Mouse (Mus musculus): ENCODE data around the gene Wnt3a. TPM values are rescaled to one million over a fixed set of nuclear protein-coding genes. Genes with fewer than 3 reads are reported as not detected.
A peak's percentile ranks its signal among the peaks of the same experiment; 100 is the strongest.

Wnt3a gene
- total and polyA plus RNA-seq, 2 experiments from 2014 or later = 0.31 to 0.68 TPM

GRCm38 (mm10) chr11:59316517-59316916 lies 26.0 kb upstream of the Wnt3a start:
- Histone ChIP-seq H3K9ac (replicated peaks; ENCODE audit: low read length) (no peak overlapping the region), H3K27ac (no peak overlapping the region), H3K4me3 (ENCODE audit: low read length) (no peak overlapping the region), H3K9me3 (ENCODE audit: low read length) (no peaks in the 10 kb centered on the region), H3K27me3 (ENCODE audit: insufficient read depth, low read length) (no peaks in the 10 kb centered on the region), H3K4me2 (ENCODE audit: low read depth, low read length) (no peak overlapping the region), H3K36me3 (ENCODE audit: insufficient read depth, low read length) (no peaks in the 10 kb centered on the region), H3K4me1 (ENCODE audit: insufficient read depth, low read length) (peaks cover 15% of the 10 kb centered on the region; the same call in 1 of the 2 replicates)
- no peak for DNase-seq (ENCODE audit: low spot score)
- TF ChIP-seq CTCF (IDR thresholded peaks at IDR 0.05; ENCODE audit: low read depth) = no peak
- ATAC-seq = no peak
- 62% methylated on average over 6 of the region's 6 CpGs for WGBS

GRCm38 (mm10) chr11:59313944-59314343 lies 23.4 kb upstream of the Wnt3a start:
- H3K4me2 ChIP-seq (ENCODE audit: low read depth, low read length) = 0 out of 2 replicates have a peak overlapping the region, but pooled peaks have one; percentile 3
- no peak for ATAC-seq
- TF ChIP-seq CTCF (IDR thresholded peaks at IDR 0.05; ENCODE audit: low read depth) = no peak
- H3K4me3 ChIP-seq (ENCODE audit: low read length) = no peak overlapping the region
- DNase-seq (ENCODE audit: low spot score) = peak; percentile 52
- no peaks in the 10 kb centered on the region for H3K27me3 ChIP-seq (ENCODE audit: insufficient read depth, low read length)
- H3K9ac ChIP-seq (replicated peaks; ENCODE audit: low read length) = no peak overlapping the region
- H3K36me3 ChIP-seq (ENCODE audit: insufficient read depth, low read length) = no peaks in the 10 kb centered on the region
- no peaks in the 10 kb centered on the region for H3K9me3 ChIP-seq (ENCODE audit: low read length)
- WGBS = 30% methylated on average over 11 of the region's 11 CpGs
- no peak overlapping the region for H3K27ac ChIP-seq
- H3K4me1 ChIP-seq (ENCODE audit: insufficient read depth, low read length) = peaks cover 15% of the 10 kb centered on the region; the same call in 1 of the 2 replicates

GRCm38 (mm10) chr11:59313029-59313811 lies 22.7 kb upstream of the Wnt3a start:
- no peak for ATAC-seq
- no peak overlapping the region for H3K27ac ChIP-seq
- no peaks in the 10 kb centered on the region for H3K36me3 ChIP-seq (ENCODE audit: insufficient read depth, low read length)
- H3K9ac ChIP-seq (replicated peaks; ENCODE audit: low read length) = no peak overlapping the region
- 54% methylated on average over 17 of the region's 17 CpGs for WGBS
- TF ChIP-seq CTCF (IDR thresholded peaks at IDR 0.05; ENCODE audit: low read depth) = no peak
- no peak overlapping the region for H3K4me3 ChIP-seq (ENCODE audit: low read length)
- H3K9me3 ChIP-seq (ENCODE audit: low read length) = no peaks in the 10 kb centered on the region
- 0 out of 2 replicates have a peak overlapping the region, but pooled peaks have one; percentile 3 for H3K4me2 ChIP-seq (ENCODE audit: low read depth, low read length)
- DNase-seq (ENCODE audit: low spot score) = no peak
- H3K4me1 ChIP-seq (ENCODE audit: insufficient read depth, low read length) = peaks cover 15% of the 10 kb centered on the region; the same call in 1 of the 2 replicates
- peaks cover 2% of the 10 kb centered on the region; the same call in 1 of the 2 replicates for H3K27me3 ChIP-seq (ENCODE audit: insufficient read depth, low read length)

GRCm38 (mm10) chr11:59312501-59312900 lies 21.9 kb upstream of the Wnt3a start:
- DNase-seq (ENCODE audit: low spot score) (no peak), ATAC-seq (no peak)
- Histone ChIP-seq H3K9me3 (ENCODE audit: low read length) (no peaks in the 10 kb centered on the region), H3K27ac (no peak overlapping the region), H3K36me3 (ENCODE audit: insufficient read depth, low read length) (no peaks in the 10 kb centered on the region), H3K4me2 (ENCODE audit: low read depth, low read length) (no peak overlapping the region), H3K4me3 (ENCODE audit: low read length) (no peak overlapping the region), H3K27me3 (ENCODE audit: insufficient read depth, low read length) (peaks cover 5% of the 10 kb centered on the region; the same call in 1 of the 2 replicates), H3K9ac (replicated peaks; ENCODE audit: low read length) (no peak overlapping the region), H3K4me1 (ENCODE audit: insufficient read depth, low read length) (peaks cover 15% of the 10 kb centered on the region)
- 29% methylated on average over 8 of the region's 8 CpGs for WGBS
- no peak for TF ChIP-seq CTCF (IDR thresholded peaks at IDR 0.05; ENCODE audit: low read depth)

- peaks cover 15% of the 10 kb centered on the region for H3K4me1 ChIP-seq (ENCODE audit: insufficient read depth, low read length)
Measured at GRCm38 (mm10) chr11:59312060-59312459, 21.5 kb upstream of the Wnt3a start.

GRCm38 (mm10) chr11:59309976-59310375 lies 19.4 kb upstream of the Wnt3a start:
- Histone ChIP-seq H3K27me3 (ENCODE audit: insufficient read depth, low read length) (peaks cover 12% of the 10 kb centered on the region; the same call in 1 of the 2 replicates), H3K4me3 (ENCODE audit: low read length) (no peak overlapping the region), H3K36me3 (ENCODE audit: insufficient read depth, low read length) (no peaks in the 10 kb centered on the region), H3K27ac (no peak overlapping the region), H3K9ac (replicated peaks; ENCODE audit: low read length) (no peak overlapping the region), H3K4me1 (ENCODE audit: insufficient read depth, low read length) (peaks cover 19% of the 10 kb centered on the region), H3K4me2 (ENCODE audit: low read depth, low read length) (no peak overlapping the region), H3K9me3 (ENCODE audit: low read length) (no peaks in the 10 kb centered on the region)
- TF ChIP-seq CTCF (IDR thresholded peaks at IDR 0.05; ENCODE audit: low read depth) = no peak
- DNase-seq (ENCODE audit: low spot score) = peak; percentile 37
- 28% methylated on average over 8 of the region's 8 CpGs for WGBS
- ATAC-seq = no peak

More at GRCm38 (mm10) chr11:59312060-59312459, 21.5 kb upstream of the Wnt3a start:
- Histone ChIP-seq H3K4me2 (ENCODE audit: low read depth, low read length) (no peak overlapping the region), H3K27me3 (ENCODE audit: insufficient read depth, low read length) (peaks cover 9% of the 10 kb centered on the region; the same call in 1 of the 2 replicates), H3K9ac (replicated peaks; ENCODE audit: low read length) (no peak overlapping the region), H3K4me3 (ENCODE audit: low read length) (no peak overlapping the region), H3K27ac (no peak overlapping the region), H3K9me3 (ENCODE audit: low read length) (no peaks in the 10 kb centered on the region), H3K36me3 (ENCODE audit: insufficient read depth, low read length) (no peaks in the 10 kb centered on the region)
- TF ChIP-seq CTCF (IDR thresholded peaks at IDR 0.05; ENCODE audit: low read depth) = no peak
- WGBS = 50% methylated on average over 6 of the region's 6 CpGs
- DNase-seq (ENCODE audit: low spot score) (no peak), ATAC-seq (no peak)

Measured in hindbrain, postnatal 0 days (tissue).